Mouse (Mus musculus) neural tube, embryonic 14.5 days (tissue): Measurements from ENCODE around the gene D930020B18Rik. TPM values are rescaled to one million over a fixed set of nuclear protein-coding genes. Genes with fewer than 3 reads are reported as not detected.
A peak's percentile ranks its signal among the peaks of the same experiment; 100 is the strongest.

Source experiments
- ATAC-seq: fragments of 200-750 bp; cut with Nextera tagmentation; 2 replicates; pipeline ENCODE4 v1.8.0; 2017; ENCODE audit warnings: low read depth, mild to moderate bottlenecking, moderate TSS enrichment, moderate library complexity
- H3K27ac ChIP-seq: fragments of 300-500 bp; sonication (generic); 2 replicates; pipeline ENCODE4 v1.5.1; 2014; ENCODE audit warnings: low read depth, mild to moderate bottlenecking, control low read depth, low read length, moderate library complexity, mixed read lengths
- H3K27me3 ChIP-seq: fragments of 300-500 bp; sonication (generic); 2 replicates; pipeline ENCODE4 v1.6.1; 2014; ENCODE audit warnings: low read length; ENCODE audit not compliant: control insufficient read depth, insufficient read depth
- H3K36me3 ChIP-seq: fragments of 300-500 bp; sonication (generic); 2 replicates; pipeline ENCODE4 v1.6.1; 2014; ENCODE audit warnings: low read length, mixed read lengths; ENCODE audit not compliant: control insufficient read depth, insufficient read depth
- H3K4me1 ChIP-seq: fragments of 300-500 bp; sonication (generic); 2 replicates; pipeline ENCODE4 v1.6.1; 2014; ENCODE audit warnings: low read length; ENCODE audit not compliant: control insufficient read depth, insufficient read depth
- H3K4me2 ChIP-seq: fragments of 300-500 bp; sonication (generic); 2 replicates; pipeline ENCODE4 v1.6.1; 2014; ENCODE audit warnings: mild to moderate bottlenecking, low read depth, low read length, control low read depth
- H3K4me3 ChIP-seq: fragments of 300-500 bp; sonication (generic); 2 replicates; pipeline ENCODE4 v1.5.1; 2014; ENCODE audit warnings: low read depth, low read length, control low read depth, mixed read lengths
- H3K9ac ChIP-seq: fragments of 300-500 bp; sonication (generic); replicated peaks from 2 replicates; pipeline ENCODE4 v1.6.1; 2014; ENCODE audit warnings: low read depth, mild to moderate bottlenecking, control low read depth, low read length, mixed read lengths
- H3K9me3 ChIP-seq: fragments of 300-500 bp; sonication (generic); 2 replicates; pipeline ENCODE4 v1.6.1; 2016; ENCODE audit warnings: low read length; ENCODE audit not compliant: control insufficient read depth
- WGBS: fragments of 180-500 bp; shearing (Covaris S2); extraction: QIAGEN DNeasy Blood & Tissue Kit; methylation state at CpG from one replicate; pipeline ENCODE4 v1.1.7; 2014; 5-methylcytosine and 5-hydroxymethylcytosine counted together
- polyA plus RNA-seq: library from polyadenylated mRNA; unstranded; fragments of >200 nt; fragmentation: Nextera tagmentation; extraction: Ambion mirVana; gene quantifications from 2 replicates; pipeline ENCODE4 v1.2.1, GENCODE M21; 2014

D930020B18Rik gene
- polyA plus RNA-seq = 0.08 and 0.12 TPM in 2 replicates

DNA sequence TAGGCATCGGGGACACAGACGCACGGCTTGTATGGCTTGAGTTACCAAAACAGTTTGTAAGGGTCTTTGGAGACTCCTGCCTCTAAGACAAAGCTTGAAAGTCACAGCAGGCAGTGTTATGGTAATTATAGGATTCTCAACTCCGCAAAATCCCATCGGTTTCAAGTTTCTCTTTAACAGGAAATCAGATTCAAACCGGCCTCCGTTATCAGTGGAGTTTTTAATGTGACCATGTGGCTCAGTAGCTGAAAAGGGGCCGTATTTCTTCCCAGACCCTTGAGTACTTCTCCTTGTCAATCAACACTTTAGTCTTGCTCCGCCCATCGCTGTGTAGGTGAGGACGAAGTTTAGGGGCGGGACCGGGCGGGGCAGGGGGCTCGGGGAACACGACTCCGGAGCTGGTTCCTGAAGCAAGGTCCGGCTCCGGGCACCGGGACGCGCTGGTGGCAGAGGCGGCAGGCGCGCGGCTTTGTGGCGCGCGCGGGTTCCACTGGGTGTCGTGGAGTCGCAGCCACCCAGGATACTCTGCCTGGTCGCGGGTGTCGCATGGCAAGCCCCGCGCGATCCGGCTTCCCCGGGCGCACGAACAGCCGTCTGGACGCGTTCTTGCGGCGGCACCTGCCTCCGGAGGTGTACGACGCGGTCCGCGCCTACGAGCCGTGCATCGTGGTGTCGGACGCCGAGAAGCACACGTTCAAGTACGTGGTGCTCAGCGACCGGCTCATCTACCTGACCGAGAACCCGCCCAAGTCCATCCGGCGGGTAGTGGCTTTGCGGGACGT, at the start of gene D930020B18Rik:
TSS of gene D930020B18Rik (plus strand) at position 317 of the 782 bp plus-strand sequence.
- no peaks in the 10 kb centered on the region for H3K9me3 ChIP-seq
- no peak within 1 kb of the TSS for H3K27ac ChIP-seq
- peaks cover 16% of the 10 kb centered on the region for H3K27me3 ChIP-seq
- under 1% methylated on average over 69 of the region's 69 CpGs for WGBS
- peaks cover 8% of the 10 kb centered on the region; the same call in 1 of the 2 replicates for H3K4me1 ChIP-seq
- H3K4me3 ChIP-seq = peak within 1 kb of the TSS; percentile 40
- H3K4me2 ChIP-seq = peak within 1 kb of the TSS; percentile 87
- H3K9ac ChIP-seq = peak within 1 kb of the TSS; percentile 48
- H3K36me3 ChIP-seq = no peaks in the 10 kb centered on the region
- ATAC-seq = 0 out of 2 replicates have a peak, but pooled peaks have one; percentile 29

DNA sequence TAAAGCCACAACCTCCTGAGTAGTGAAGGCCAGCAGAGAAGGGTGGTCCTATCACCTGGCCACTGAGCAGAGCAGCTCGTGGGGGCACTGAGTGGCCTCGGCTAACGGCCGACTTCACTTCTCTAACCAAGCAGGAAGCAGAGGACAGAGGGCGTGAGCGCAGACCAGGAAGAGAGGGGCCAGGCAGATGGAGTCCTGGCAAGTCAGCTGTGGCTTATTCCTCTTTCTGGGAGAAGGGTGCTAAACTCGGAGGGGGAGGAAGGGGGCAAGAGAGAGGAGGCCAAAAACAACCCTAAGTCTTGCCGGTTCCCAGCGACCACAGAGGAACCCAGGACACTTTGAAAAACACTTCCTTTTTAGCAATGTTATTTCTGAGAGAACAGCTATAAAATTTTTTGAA, 44.8 kb upstream of the D930020B18Rik start:
- H3K9ac ChIP-seq = no peak overlapping the region
- peaks cover 39% of the 10 kb centered on the region for H3K36me3 ChIP-seq
- H3K27ac ChIP-seq = no peak overlapping the region
- 93% methylated on average over 9 of the region's 9 CpGs for WGBS
- H3K4me3 ChIP-seq = no peak overlapping the region
- no peaks in the 10 kb centered on the region for H3K27me3 ChIP-seq
- H3K4me2 ChIP-seq = no peak overlapping the region
- no peak for ATAC-seq
- no peaks in the 10 kb centered on the region for H3K9me3 ChIP-seq
- H3K4me1 ChIP-seq = no peaks in the 10 kb centered on the region

DNA sequence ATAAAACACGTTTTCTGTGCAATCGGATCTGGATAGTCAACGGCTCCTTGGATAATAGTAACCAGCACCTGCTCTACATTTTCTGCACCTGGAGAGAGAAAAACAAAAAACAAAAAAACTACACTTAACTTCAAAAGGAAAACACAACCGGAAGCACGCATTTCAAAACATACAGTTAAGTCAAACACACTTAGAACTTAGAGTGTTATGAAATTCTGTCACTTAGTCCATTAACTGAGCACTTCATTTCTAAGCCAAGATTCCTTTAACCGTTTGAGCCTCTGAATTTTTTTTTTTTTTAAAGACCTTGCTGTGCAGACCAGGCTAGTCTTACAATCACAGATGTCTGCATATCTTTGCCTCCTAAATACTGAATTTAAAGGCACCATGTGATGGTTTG, 40.1 kb upstream of the D930020B18Rik start:
- Histone ChIP-seq H3K4me3 (no peak overlapping the region), H3K27me3 (no peaks in the 10 kb centered on the region), H3K4me1 (no peaks in the 10 kb centered on the region), H3K4me2 (no peak overlapping the region), H3K9me3 (no peaks in the 10 kb centered on the region), H3K36me3 (peaks cover 69% of the 10 kb centered on the region), H3K27ac (no peak overlapping the region), H3K9ac (no peak overlapping the region)
- WGBS = 86% methylated on average over 6 of the region's 6 CpGs
- ATAC-seq = no peak

DNA sequence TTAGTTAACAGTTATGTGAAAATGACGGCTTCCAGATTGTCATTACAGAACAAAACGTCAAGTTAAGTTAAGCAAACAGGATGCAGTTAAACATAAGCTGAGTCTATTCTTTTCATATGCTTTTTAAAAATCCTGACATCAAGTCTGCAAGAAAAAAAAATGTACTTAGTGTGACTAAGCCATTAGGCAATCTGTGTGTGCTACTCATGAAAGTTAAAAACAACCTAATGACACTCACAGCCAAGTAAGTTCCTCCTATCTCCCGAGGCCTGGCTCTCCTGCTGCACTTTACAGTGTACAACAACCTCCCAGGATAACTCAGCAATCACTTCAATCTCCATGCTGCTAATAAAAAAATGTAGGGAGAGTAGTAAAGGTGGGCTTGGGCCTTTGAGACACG, 37.8 kb upstream of the D930020B18Rik start:
- Histone ChIP-seq H3K4me3 (no peak overlapping the region), H3K9me3 (no peaks in the 10 kb centered on the region), H3K27me3 (no peaks in the 10 kb centered on the region), H3K36me3 (peaks cover 65% of the 10 kb centered on the region), H3K4me1 (no peaks in the 10 kb centered on the region), H3K4me2 (no peak overlapping the region), H3K9ac (no peak overlapping the region), H3K27ac (no peak overlapping the region)
- no peak for ATAC-seq
- 92% methylated on average over 4 of the region's 4 CpGs for WGBS

DNA sequence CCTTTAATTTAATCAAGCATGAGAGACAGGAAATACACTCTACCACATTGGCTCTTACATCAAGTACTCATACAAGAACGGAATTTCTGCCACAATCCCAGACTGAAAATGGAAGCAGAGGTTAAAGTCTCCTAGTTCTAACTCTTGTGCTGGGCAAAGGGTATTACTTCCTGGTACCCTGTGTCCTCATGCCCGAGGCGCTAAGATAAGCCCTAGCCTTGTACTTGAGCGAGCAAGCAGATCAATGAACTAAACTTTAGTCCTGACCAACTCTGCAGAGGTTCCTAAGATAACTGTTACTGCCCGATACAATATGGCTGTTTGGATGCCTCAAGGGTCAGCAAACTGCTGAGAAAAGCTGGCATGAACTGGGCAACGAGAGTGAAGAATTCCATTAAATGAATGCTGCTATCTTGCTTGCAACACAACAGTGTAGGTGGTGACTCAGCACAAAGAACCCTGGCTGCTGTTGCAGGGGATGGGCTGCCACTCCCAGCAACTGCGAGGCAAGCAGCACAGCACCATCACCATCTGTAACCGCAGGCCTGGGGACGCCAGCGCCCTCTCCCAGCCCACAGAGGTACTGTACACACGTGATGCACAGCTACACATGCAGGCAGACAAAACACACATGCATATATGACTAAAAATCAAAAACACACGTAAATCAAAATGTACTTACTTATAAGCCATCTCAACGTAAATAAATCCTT, 36.6 kb upstream of the D930020B18Rik start:
- Histone ChIP-seq H3K4me3 (no peak overlapping the region), H3K36me3 (peaks cover 58% of the 10 kb centered on the region), H3K27ac (no peak overlapping the region), H3K9ac (no peak overlapping the region), H3K4me1 (no peaks in the 10 kb centered on the region), H3K4me2 (no peak overlapping the region), H3K9me3 (no peaks in the 10 kb centered on the region), H3K27me3 (no peaks in the 10 kb centered on the region)
- ATAC-seq = no peak
- 96% methylated on average over 13 of the region's 13 CpGs for WGBS

DNA sequence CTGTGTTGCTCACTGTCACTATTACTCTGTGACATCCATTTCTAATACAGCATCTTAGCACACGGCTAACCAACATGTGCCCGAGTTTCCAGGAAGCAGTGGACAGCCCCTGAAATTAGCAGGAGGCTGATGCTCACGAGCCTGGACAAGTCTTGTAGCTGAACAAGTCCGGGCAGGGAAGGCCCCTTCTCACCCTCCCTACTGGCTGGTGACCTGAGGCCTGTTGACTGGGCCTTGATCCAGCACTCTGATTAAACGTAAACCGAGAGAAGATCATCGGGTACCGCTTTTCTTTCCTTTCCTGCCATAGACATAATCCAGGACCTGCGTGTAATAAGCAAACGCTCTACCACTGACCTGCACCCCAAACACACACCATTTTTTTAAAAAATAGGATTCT, 33.2 kb upstream of the D930020B18Rik start:
- no peaks in the 10 kb centered on the region for H3K27me3 ChIP-seq
- H3K9ac ChIP-seq = no peak overlapping the region
- no peak for ATAC-seq
- H3K27ac ChIP-seq = no peak overlapping the region
- H3K4me3 ChIP-seq = no peak overlapping the region
- H3K36me3 ChIP-seq = peaks cover 53% of the 10 kb centered on the region
- 95% methylated on average over 10 of the region's 10 CpGs for WGBS
- H3K9me3 ChIP-seq = no peaks in the 10 kb centered on the region
- no peaks in the 10 kb centered on the region for H3K4me1 ChIP-seq
- H3K4me2 ChIP-seq = no peak overlapping the region

DNA sequence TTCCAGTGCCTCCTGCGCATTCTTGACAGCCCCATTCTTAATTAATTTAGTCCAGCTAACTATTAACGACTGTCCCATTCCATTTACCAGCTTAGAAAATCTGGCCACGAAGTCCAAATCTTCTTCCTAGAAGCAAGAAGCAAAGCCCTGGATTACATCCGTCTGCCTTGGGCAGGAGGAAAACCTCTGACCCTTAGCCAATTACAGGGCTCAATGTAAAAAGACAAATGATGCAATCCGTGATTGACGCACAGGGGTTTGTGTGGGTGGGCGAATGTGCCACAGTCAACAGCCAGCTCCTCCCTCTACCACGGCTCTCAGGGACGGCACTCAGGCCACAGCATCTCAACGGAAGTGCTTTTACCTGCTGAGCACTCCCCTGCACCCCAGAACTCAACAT, 29.8 kb upstream of the D930020B18Rik start:
- WGBS = 82% methylated on average over 9 of the region's 10 CpGs

DNA sequence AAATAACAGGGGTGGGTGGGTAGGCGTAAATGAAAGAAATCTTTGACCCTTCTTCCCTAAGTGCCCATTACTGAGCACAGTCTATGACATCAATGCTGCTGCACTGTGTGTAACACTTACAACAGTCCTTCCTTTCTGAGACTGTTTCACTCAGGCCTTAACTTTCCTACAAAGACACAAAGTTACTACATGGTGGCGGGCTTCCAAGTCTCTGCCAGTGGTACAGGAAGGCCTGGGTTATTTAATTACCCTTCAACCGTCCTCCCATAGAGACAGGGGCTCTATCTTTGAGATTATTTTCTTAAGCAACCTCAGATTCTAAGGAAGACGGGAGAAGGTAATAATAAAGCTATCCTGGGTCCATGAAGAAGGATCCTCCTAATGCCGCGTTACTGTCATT, 28.9 kb upstream of the D930020B18Rik start:
- H3K4me2 ChIP-seq = no peak overlapping the region
- no peaks in the 10 kb centered on the region for H3K4me1 ChIP-seq
- no peak overlapping the region for H3K9ac ChIP-seq
- H3K27ac ChIP-seq = no peak overlapping the region
- H3K9me3 ChIP-seq = no peaks in the 10 kb centered on the region
- WGBS = 91% methylated on average over 6 of the region's 6 CpGs
- ATAC-seq = no peak
- H3K4me3 ChIP-seq = no peak overlapping the region
- H3K27me3 ChIP-seq = no peaks in the 10 kb centered on the region
- H3K36me3 ChIP-seq = peaks cover 32% of the 10 kb centered on the region

More for the DNA sequence above, 29.8 kb upstream of the D930020B18Rik start:
- no peaks in the 10 kb centered on the region for H3K27me3 ChIP-seq
- H3K9me3 ChIP-seq = no peaks in the 10 kb centered on the region
- no peaks in the 10 kb centered on the region for H3K4me1 ChIP-seq
- no peak overlapping the region for H3K9ac ChIP-seq
- H3K36me3 ChIP-seq = peaks cover 36% of the 10 kb centered on the region
- H3K4me3 ChIP-seq = no peak overlapping the region
- no peak overlapping the region for H3K27ac ChIP-seq
- no peak for ATAC-seq
- H3K4me2 ChIP-seq = no peak overlapping the region

DNA sequence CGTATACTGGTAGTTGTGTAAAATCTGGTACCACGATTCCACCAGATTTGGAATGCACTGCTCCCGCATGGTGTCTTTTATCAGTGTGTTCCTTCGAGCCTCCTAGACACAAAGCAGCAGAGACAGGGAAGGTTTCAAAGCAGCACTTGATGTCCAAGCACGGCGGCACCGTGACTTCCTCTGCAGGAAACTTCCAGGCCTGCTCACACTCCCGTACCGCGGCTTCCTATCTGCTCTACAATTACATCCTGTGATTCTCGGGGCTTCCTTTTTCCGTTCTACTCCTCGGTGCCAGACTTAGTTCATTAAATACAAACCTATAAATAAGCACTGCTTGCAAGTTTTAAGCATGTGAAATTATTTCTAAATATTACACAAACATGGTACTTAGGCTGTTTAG, 27.8 kb upstream of the D930020B18Rik start:
- Histone ChIP-seq H3K27ac (no peak overlapping the region), H3K4me3 (no peak overlapping the region), H3K4me2 (no peak overlapping the region), H3K4me1 (no peaks in the 10 kb centered on the region), H3K9ac (no peak overlapping the region), H3K27me3 (no peaks in the 10 kb centered on the region), H3K36me3 (peaks cover 36% of the 10 kb centered on the region), H3K9me3 (no peaks in the 10 kb centered on the region)
- ATAC-seq = no peak
- 89% methylated on average over 13 of the region's 13 CpGs for WGBS
